Comparison of ENCODE assay signal across 18 mouse cellular contexts in the genomic region with DNA sequence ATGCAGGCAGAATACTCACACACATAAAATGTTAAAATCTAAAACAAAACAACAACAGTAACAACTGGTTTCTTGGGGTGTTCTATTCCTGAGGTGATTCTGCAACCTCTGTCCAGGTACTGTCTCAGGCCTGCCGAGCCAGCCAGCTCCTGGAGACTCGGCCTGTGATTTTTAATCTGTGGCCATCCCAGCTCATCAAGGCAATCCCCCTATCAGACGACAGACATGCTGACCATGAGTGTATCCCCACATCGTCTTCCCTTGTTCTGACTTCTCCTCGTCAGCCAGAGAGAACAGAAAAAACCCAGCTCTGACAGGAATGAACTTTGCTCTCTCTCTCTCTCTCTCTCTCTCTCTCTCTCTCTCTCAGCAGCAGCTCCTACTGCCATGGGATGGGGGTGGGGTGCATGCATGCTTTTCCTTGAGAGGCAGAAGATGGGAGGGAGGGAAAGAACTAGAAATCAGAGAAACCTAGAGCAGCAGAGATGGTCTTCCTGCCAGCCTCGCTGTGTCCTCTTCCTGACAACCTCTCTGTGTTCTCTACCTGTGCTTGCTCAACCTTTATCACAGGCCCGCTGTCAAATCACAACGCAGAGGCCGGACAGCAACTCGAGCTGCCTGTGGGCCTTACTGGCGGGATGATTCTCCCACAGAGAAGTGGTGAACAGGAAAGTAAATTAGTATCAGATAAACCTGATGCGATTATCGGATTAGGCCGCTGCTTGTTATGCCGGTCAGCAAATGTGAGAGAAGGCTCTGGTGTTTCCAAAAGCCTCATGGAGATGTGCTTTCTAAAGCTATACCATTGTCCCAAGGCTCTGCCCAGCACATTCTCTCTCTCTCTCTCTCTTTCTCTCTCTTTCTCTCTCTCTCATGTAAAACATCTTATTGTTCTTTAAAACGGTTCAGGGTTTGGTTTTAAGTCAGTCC.
A peak's percentile ranks its signal among the peaks of the same experiment; 100 is the strongest.
DNase-seq lines count a peak whose midpoint lies in the region; ATAC-seq and TF ChIP-seq lines count a peak whose summit lies in the region.
"Had no signal": no experiment of that assay in that cellular context is flagged by ENCODE, and none has a peak within 500 bp of the region (broad histone marks: within the 10 kb centered on the region; RNA-seq: fewer than 3 reads in every experiment).

No protein-coding gene starts in this region.

- 51% methylated on average over 16 of the region's 16 CpGs for WGBS in liver, adult 2 months
- 40% methylated on average over 16 of the region's 16 CpGs for WGBS in embryonic facial prominence, embryonic 13.5 days
- 44% methylated on average over 16 of the region's 16 CpGs for WGBS in midbrain, embryonic 15.5 days

- H3K27ac ChIP-seq in liver, adult 2 months (replicated peaks; ENCODE audit: insufficient read depth, low read depth, low read length): no peak overlapping the region
- no peak overlapping the region for H3K27ac ChIP-seq in embryonic facial prominence, embryonic 13.5 days
- H3K27ac ChIP-seq in midbrain, embryonic 15.5 days: no peak overlapping the region
- H3K27ac ChIP-seq: forebrain, embryonic 13.5 days; hindbrain, embryonic 14.5 days; left cerebral cortex, adult 2 months; limb, embryonic 13.5 days had no signal

- peaks cover 13% of the 10 kb centered on the region for H3K4me1 ChIP-seq in liver, adult 2 months (ENCODE audit: control insufficient read depth, insufficient read depth, low read length)
- peaks cover 35% of the 10 kb centered on the region for H3K4me1 ChIP-seq in embryonic facial prominence, embryonic 13.5 days
- 0 out of 2 replicates have a peak, but pooled peaks cover 17% of the 10 kb centered on the region for H3K4me1 ChIP-seq in midbrain, embryonic 15.5 days
- H3K4me1 ChIP-seq: forebrain, embryonic 13.5 days had no signal

- no peak for TF ChIP-seq POLR2A in liver, adult 2 months (IDR thresholded peaks at IDR 0.05; ENCODE audit: extremely low read depth, insufficient read depth, low read length)

- no peak overlapping the region for H3K4me3 ChIP-seq in liver, adult 2 months (ENCODE audit: insufficient read depth, low read depth, low read length)
- no peak overlapping the region for H3K4me3 ChIP-seq in embryonic facial prominence, embryonic 13.5 days
- H3K4me3 ChIP-seq in midbrain, embryonic 15.5 days: no peak overlapping the region
- H3K4me3 ChIP-seq: forebrain, embryonic 13.5 days; left cerebral cortex, adult 2 months; limb, embryonic 13.5 days; myocyte had no signal

- DNase-seq in liver, adult 2 months (ENCODE audit: extremely low read depth, low read depth, low spot score): peak; percentile 55
- DNase-seq in liver: no peak
- DNase-seq in kidney, adult 9 months: peak; percentile 52
- no peak for DNase-seq in layer of hippocampus, adult 8-10 months (ENCODE audit: low spot score in 2 of 2)
- no peak for DNase-seq in left cerebral cortex, adult 8-10 months (ENCODE audit: low spot score in 2 of 2)
- DNase-seq: adrenal gland, adult 2 months; cerebellum, adult 2 months; heart, adult 18-20 months; lung, embryonic 14.5 days; right cerebral cortex, postnatal 4 days had no signal

- ATAC-seq in embryonic facial prominence, embryonic 13.5 days (ENCODE audit: insufficient number of reproducible peaks, insufficient read depth, low FRiP score, low TSS enrichment, low read depth): no peak
- ATAC-seq in midbrain, embryonic 15.5 days (replicated peaks): 0 out of 2 replicates have a peak, but pooled peaks have one; percentile 20
- ATAC-seq: CD4-positive, CD25-positive, alpha-beta regulatory T cell, adult 4 months; forebrain, embryonic 13.5 days had no signal

- no peaks in the 10 kb centered on the region for H3K79me2 ChIP-seq in liver, adult 2 months (ENCODE audit: control insufficient read depth, insufficient read depth, low read length)

- H3K9me3 ChIP-seq in embryonic facial prominence, embryonic 13.5 days: no peaks in the 10 kb centered on the region
- no peaks in the 10 kb centered on the region for H3K9me3 ChIP-seq in midbrain, embryonic 15.5 days
- H3K9me3 ChIP-seq: forebrain, embryonic 13.5 days; limb, embryonic 13.5 days had no signal

- H3K27me3 ChIP-seq in liver, adult 2 months (ENCODE audit: control insufficient read depth, insufficient read depth, low read length): no peaks in the 10 kb centered on the region
- no peaks in the 10 kb centered on the region for H3K27me3 ChIP-seq in embryonic facial prominence, embryonic 13.5 days
- no peaks in the 10 kb centered on the region for H3K27me3 ChIP-seq in midbrain, embryonic 15.5 days (replicated peaks)
- H3K27me3 ChIP-seq: forebrain, embryonic 13.5 days; limb, embryonic 13.5 days had no signal

- no peaks in the 10 kb centered on the region for H3K36me3 ChIP-seq in liver, adult 2 months (ENCODE audit: control insufficient read depth, insufficient read depth, low read length)
- no peaks in the 10 kb centered on the region for H3K36me3 ChIP-seq in embryonic facial prominence, embryonic 13.5 days
- no peaks in the 10 kb centered on the region for H3K36me3 ChIP-seq in midbrain, embryonic 15.5 days (replicated peaks)
- H3K36me3 ChIP-seq: limb, embryonic 13.5 days had no signal

- TF ChIP-seq CTCF in liver, adult 2 months (IDR thresholded peaks at IDR 0.05; ENCODE audit: low read depth, low read length): no peak

- H3K9ac ChIP-seq in liver, adult 2 months (ENCODE audit: low read depth, low read length): no peak overlapping the region
- H3K9ac ChIP-seq in embryonic facial prominence, embryonic 13.5 days: 0 out of 2 replicates have a peak overlapping the region, but pooled peaks have one; percentile 40
- H3K9ac ChIP-seq in midbrain, embryonic 15.5 days: no peak overlapping the region
- H3K9ac ChIP-seq: forebrain, embryonic 13.5 days; hindbrain, embryonic 14.5 days; limb, embryonic 13.5 days; lung, embryonic 14.5 days had no signal

- no peak overlapping the region for H3K4me2 ChIP-seq in embryonic facial prominence, embryonic 13.5 days
- H3K4me2 ChIP-seq in midbrain, embryonic 15.5 days: no peak overlapping the region
- H3K4me2 ChIP-seq: forebrain, embryonic 13.5 days; hindbrain, embryonic 14.5 days; limb, embryonic 13.5 days; lung, embryonic 14.5 days had no signal

Comparison
In these comparisons a context has a peak if more than half of its experiments do, and no peak if none do; other contexts are left out.
1. DNase-seq: peak in liver, adult 2 months (single experiment) and kidney, adult 9 months (single experiment); none in liver (single experiment), layer of hippocampus, adult 8-10 months (0 of 2) and left cerebral cortex, adult 8-10 months (0 of 2).